Comparison of ENCODE assay signal across 7 mouse cellular contexts in the genomic region with DNA sequence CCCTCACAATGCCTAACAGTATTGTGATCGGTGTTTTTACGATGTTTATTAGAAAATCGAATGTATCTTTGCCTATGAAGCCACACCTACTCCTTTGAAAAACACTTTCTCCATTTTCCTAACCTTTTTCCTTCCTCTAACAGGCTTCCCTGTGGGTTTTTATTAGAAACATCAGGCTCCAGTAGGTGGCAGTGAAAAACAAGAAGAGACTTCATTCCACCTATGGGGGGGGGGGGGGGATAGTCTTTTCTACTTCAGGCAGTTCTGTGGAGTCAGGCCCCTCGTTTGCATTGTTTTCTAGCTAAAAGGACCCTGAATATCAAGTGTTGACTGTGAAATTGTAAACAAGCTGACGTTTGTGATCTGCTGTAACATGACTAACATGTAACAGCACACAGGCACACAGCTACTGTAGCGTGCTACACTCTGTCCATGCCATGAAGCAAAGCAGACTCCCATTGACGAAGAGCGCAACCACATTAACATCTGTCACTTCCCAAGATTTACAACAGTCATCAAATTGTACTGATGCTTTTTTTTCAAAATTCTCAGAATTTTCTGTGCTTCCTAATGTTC. TPM values are rescaled to one million over a fixed set of nuclear protein-coding genes. Genes with fewer than 3 reads are reported as not detected.
DNase-seq lines count a peak whose midpoint lies in the region; ATAC-seq and TF ChIP-seq lines count a peak whose summit lies in the region.

No protein-coding gene starts in this region.

- H3K27ac ChIP-seq in left cerebral cortex, adult 2 months = no peak overlapping the region
- no peak overlapping the region for H3K27ac ChIP-seq in hindbrain, embryonic 16.5 days (ENCODE audit: low read depth, low read length)
- no peak overlapping the region for H3K27ac ChIP-seq in neural tube, embryonic 15.5 days (replicated peaks)

- DNase-seq in left cerebral cortex, adult 2 months (ENCODE audit: extremely low spot score in 1 of 2, low spot score in 2 of 2) = no peak
- DNase-seq in left cerebral cortex, adult 18-20 months (ENCODE audit: low spot score in 2 of 2) = no peak
- DNase-seq in embryo, embryonic 10 days (ENCODE audit: low spot score) = peak; percentile 39
- DNase-seq in urinary bladder, postnatal 10 days (ENCODE audit: low spot score) = no peak

- H3K9me3 ChIP-seq in hindbrain, embryonic 16.5 days (ENCODE audit: control insufficient read depth, low read length) = no peaks in the 10 kb centered on the region
- no peaks in the 10 kb centered on the region for H3K9me3 ChIP-seq in neural tube, embryonic 15.5 days (replicated peaks)

- H3K27me3 ChIP-seq in hindbrain, embryonic 16.5 days (replicated peaks; ENCODE audit: control insufficient read depth, insufficient read depth, low read length) = no peaks in the 10 kb centered on the region
- no peaks in the 10 kb centered on the region for H3K27me3 ChIP-seq in neural tube, embryonic 15.5 days (replicated peaks)

- no peaks in the 10 kb centered on the region for H3K4me1 ChIP-seq in hindbrain, embryonic 16.5 days (ENCODE audit: control insufficient read depth, insufficient read depth, low read depth, low read length)
- H3K4me1 ChIP-seq in neural tube, embryonic 15.5 days = no peaks in the 10 kb centered on the region

- intact Hi-C loops in left cerebral cortex, adult 2 months (cut with DNase I) = loop anchor here (5.0 kb wide), 1 partner anchor 181 kb away; no protein-coding TSS in a partner anchor

- no peak overlapping the region for H3K9ac ChIP-seq in hindbrain, embryonic 16.5 days (ENCODE audit: low read depth, low read length)
- H3K9ac ChIP-seq in neural tube, embryonic 15.5 days (replicated peaks) = no peak overlapping the region

- no peak overlapping the region for H3K4me2 ChIP-seq in hindbrain, embryonic 16.5 days (ENCODE audit: low read length)
- H3K4me2 ChIP-seq in neural tube, embryonic 15.5 days = no peak overlapping the region

- H3K36me3 ChIP-seq in hindbrain, embryonic 16.5 days (ENCODE audit: control insufficient read depth, insufficient read depth, low read length) = peaks cover 7% of the 10 kb centered on the region; the same call in 1 of the 2 replicates
- H3K36me3 ChIP-seq in neural tube, embryonic 15.5 days = peaks cover 12% of the 10 kb centered on the region

- peak; percentile 57 for TF ChIP-seq CTCF in left cerebral cortex, adult 2 months (IDR thresholded peaks at IDR 0.05)

- WGBS in hindbrain, embryonic 16.5 days = 55% methylated on average over 8 of the region's 8 CpGs
- WGBS in neural tube, embryonic 15.5 days = 37% methylated on average over 8 of the region's 8 CpGs

- H3K4me3 ChIP-seq in left cerebral cortex, adult 2 months = no peak overlapping the region
- H3K4me3 ChIP-seq in hindbrain, embryonic 16.5 days (ENCODE audit: low read length) = no peak overlapping the region
- H3K4me3 ChIP-seq in neural tube, embryonic 15.5 days (replicated peaks) = no peak overlapping the region

- peak; percentile 87 for ATAC-seq in hindbrain, embryonic 16.5 days
- peak; percentile 63; the same call in 1 of the 2 replicates for ATAC-seq in neural tube, embryonic 15.5 days (ENCODE audit: low FRiP score)
- no peak for ATAC-seq in erythroid progenitor cell, adult 5-6 weeks (replicated peaks; ENCODE audit: low FRiP score, poor library complexity, severe bottlenecking)

RNA-seq across cellular contexts. Expression of a gene that starts 41.5 kb away (rescaled TPM):
- 10 to 100 TPM; 66.2 to 70.1 TPM for total RNA-seq in left cerebral cortex, adult 2 months (2021)
- total RNA-seq in left cerebral cortex, adult 18-20 months (2021) = 10 to 100 TPM; 68.2 to 72.4 TPM
- 61.6 and 65.3 TPM in 2 replicates for polyA plus RNA-seq in hindbrain, embryonic 16.5 days (2015; fragmentation: Nextera tagmentation; extraction: Ambion mirVana)
- 60.1 and 61.2 TPM in 2 replicates for polyA plus RNA-seq in neural tube, embryonic 15.5 days (2015; fragmentation: Nextera tagmentation; extraction: Ambion mirVana)
- total RNA-seq in erythroid progenitor cell, adult 5-6 weeks (2015; ENCODE audit: low replicate concordance) = 64.9 and 93.9 TPM in 2 replicates
- 117 and 134 TPM in 2 replicates for total RNA-seq in erythroid progenitor cell, adult 5-6 weeks (2017; ENCODE audit: low replicate concordance)
